Mouse (Mus musculus): ENCODE data around the gene Slc44a3. TPM values are rescaled to one million over a fixed set of nuclear protein-coding genes. Genes with fewer than 3 reads are reported as not detected.
A peak's percentile ranks its signal among the peaks of the same experiment; 100 is the strongest.

Gene Slc44a3
- total RNA-seq, 2 experiments from 2014 or later: 0.10 to 0.24 TPM

GRCm38 (mm10) chr3:121467094-121467552 lies 65.1 kb downstream of the Slc44a3 start:
- no peak for DNase-seq
- intact Hi-C loops (cut with DNase I): no loop called here

- intact Hi-C loops (cut with DNase I): no loop called here
- no peak for DNase-seq
Measured at GRCm38 (mm10) chr3:121465795-121466194, 66.4 kb downstream of the Slc44a3 start.

GRCm38 (mm10) chr3:121464733-121465305 lies 67.4 kb downstream of the Slc44a3 start:
- intact Hi-C loops (cut with DNase I): no loop called here
- DNase-seq: peak in 1 of 2 experiments; percentile 24

- intact Hi-C loops (cut with DNase I): no loop called here
Measured at GRCm38 (mm10) chr3:121462782-121463181, 69.4 kb downstream of the Slc44a3 start.

GRCm38 (mm10) chr3:121461477-121461876 lies 70.7 kb downstream of the Slc44a3 start:
- intact Hi-C loops (cut with DNase I): no loop called here
- no peak for DNase-seq

More at GRCm38 (mm10) chr3:121462782-121463181, 69.4 kb downstream of the Slc44a3 start:
- no peak for DNase-seq

- intact Hi-C loops (cut with DNase I): no loop called here
- DNase-seq: no peak
Measured at GRCm38 (mm10) chr3:121460473-121461193, 71.6 kb downstream of the Slc44a3 start.

GRCm38 (mm10) chr3:121458545-121459492 lies 73.4 kb downstream of the Slc44a3 start:
- no peak for DNase-seq
- intact Hi-C loops (cut with DNase I): no loop called here

GRCm38 (mm10) chr3:121451404-121451803 lies 80.8 kb downstream of the Slc44a3 start:
- intact Hi-C loops (cut with DNase I): no loop called here
- DNase-seq: no peak

- intact Hi-C loops (cut with DNase I): no loop called here
- no peak for DNase-seq
Measured at GRCm38 (mm10) chr3:121449527-121449926, 82.7 kb downstream of the Slc44a3 start.

- DNase-seq: no peak
- intact Hi-C loops (cut with DNase I): no loop called here
Measured at GRCm38 (mm10) chr3:121448606-121449005, 83.6 kb downstream of the Slc44a3 start.

GRCm38 (mm10) chr3:121448029-121448468 lies 84.2 kb downstream of the Slc44a3 start:
- DNase-seq: no peak
- intact Hi-C loops (cut with DNase I): no loop called here

GRCm38 (mm10) chr3:121446454-121446853 lies 85.8 kb downstream of the Slc44a3 start:
- intact Hi-C loops (cut with DNase I): no loop called here
- no peak for DNase-seq

GRCm38 (mm10) chr3:121444414-121444813 lies 87.8 kb downstream of the Slc44a3 start:
- no peak for DNase-seq
- intact Hi-C loops (cut with DNase I): no loop called here

- intact Hi-C loops (cut with DNase I): no loop called here
- DNase-seq: no peak
Measured at GRCm38 (mm10) chr3:121443861-121444271, 88.3 kb downstream of the Slc44a3 start.

- DNase-seq: no peak
- intact Hi-C loops (cut with DNase I): no loop called here
Measured at GRCm38 (mm10) chr3:121442288-121442687, 89.9 kb downstream of the Slc44a3 start.

- intact Hi-C loops (cut with DNase I): no loop called here
Measured at GRCm38 (mm10) chr3:121441504-121441903, 90.7 kb downstream of the Slc44a3 start.

GRCm38 (mm10) chr3:121439623-121440161 lies 92.5 kb downstream of the Slc44a3 start:
- no peak for DNase-seq
- intact Hi-C loops (cut with DNase I): no loop called here

More at GRCm38 (mm10) chr3:121441504-121441903, 90.7 kb downstream of the Slc44a3 start:
- no peak for DNase-seq

- intact Hi-C loops (cut with DNase I): no loop called here
- no peak for DNase-seq
Measured at GRCm38 (mm10) chr3:121437996-121438395, 94.2 kb downstream of the Slc44a3 start.

- intact Hi-C loops (cut with DNase I): no loop called here
- DNase-seq: no peak
Measured at GRCm38 (mm10) chr3:121437070-121437469, 95.1 kb downstream of the Slc44a3 start.

- DNase-seq: no peak
- intact Hi-C loops (cut with DNase I): no loop called here
Measured at GRCm38 (mm10) chr3:121435296-121435695, 96.9 kb downstream of the Slc44a3 start.

All from heart, postnatal 14 days (tissue).